Mouse (Mus musculus) natural killer cell, adult 2 months (primary cell): ENCODE data around the gene Rps8.

ENCODE experiments used
- DNase-seq, 2 experiments: peaks; one replicate each; pipeline ENCODE4 v3.0.0; 2022; ENCODE audit warnings: low spot score in 2 of 2

Rps8 gene

GRCm38 (mm10) chr4:117148047-117148713, 7.9 kb downstream of the Rps8 start:
- no peak for DNase-seq

- DNase-seq: peak; percentile 87 to 93
These were observed 9.9 kb downstream of the Rps8 start for GRCm38 (mm10) chr4:117146176-117146575.

- DNase-seq: no peak
These were observed 10.8 kb downstream of the Rps8 start for GRCm38 (mm10) chr4:117145248-117145647.

GRCm38 (mm10) chr4:117143023-117143422, 13.0 kb downstream of the Rps8 start:
- DNase-seq: no peak

- DNase-seq: no peak
These were observed 15.4 kb downstream of the Rps8 start for GRCm38 (mm10) chr4:117140613-117141012.

GRCm38 (mm10) chr4:117139217-117139612, 16.8 kb downstream of the Rps8 start:
- DNase-seq: peak; percentile 54 to 58

GRCm38 (mm10) chr4:117138295-117139216, 17.5 kb downstream of the Rps8 start:
- DNase-seq: no peak

- no peak for DNase-seq
These were observed 20.0 kb downstream of the Rps8 start for GRCm38 (mm10) chr4:117136034-117136433.

GRCm38 (mm10) chr4:117134601-117134995, 21.4 kb downstream of the Rps8 start:
- DNase-seq: no peak

GRCm38 (mm10) chr4:117133817-117134600, 22.0 kb downstream of the Rps8 start, which contains the start of gene Plk3:
Plk3 (minus strand) TSS chr4:117133963.
- DNase-seq: peak; percentile 99 to 100

- DNase-seq: no peak
These were observed 22.7 kb downstream of the Rps8 start for GRCm38 (mm10) chr4:117133366-117133796.

- no peak for DNase-seq
These were observed 23.3 kb downstream of the Rps8 start for GRCm38 (mm10) chr4:117132794-117133143.

- DNase-seq: no peak
These were observed 23.9 kb downstream of the Rps8 start for GRCm38 (mm10) chr4:117131890-117132793.

GRCm38 (mm10) chr4:117131198-117131597, 24.8 kb downstream of the Rps8 start:
- no peak for DNase-seq

- DNase-seq: no peak
These were observed 25.3 kb downstream of the Rps8 start for GRCm38 (mm10) chr4:117130790-117131189.

GRCm38 (mm10) chr4:117127991-117128686, 27.9 kb downstream of the Rps8 start:
- no peak for DNase-seq

- no peak for DNase-seq
These were observed 29.3 kb downstream of the Rps8 start, which contains the start of gene Tctex1d4 for GRCm38 (mm10) chr4:117126675-117127290. Tctex1d4 (plus strand) TSS chr4:117126794.

- peak; percentile 44 to 61 for DNase-seq
These were observed 30.0 kb downstream of the Rps8 start for GRCm38 (mm10) chr4:117125910-117126674.

- DNase-seq: no peak
These were observed 30.6 kb downstream of the Rps8 start, which contains the start of gene Btbd19 for GRCm38 (mm10) chr4:117125348-117125909. Btbd19 (minus strand) TSS chr4:117125725.
